Mouse (Mus musculus) lung, embryonic 15.5 days (tissue): ENCODE results near the gene Dysf. TPM values are rescaled to one million over a fixed set of nuclear protein-coding genes. Genes with fewer than 3 reads are reported as not detected.
"Not testable (repeated sequence)": the region's sequence is repeated elsewhere in the genome, so short reads cannot be mapped to it uniquely, and the experiment has no call there.

Experiments used
- ATAC-seq: fragments of 200-750 bp; cut with Nextera tagmentation; 2 replicates; pipeline ENCODE4 v1.8.0; 2017; ENCODE audit warnings: moderate number of reproducible peaks, borderline replicate concordance; ENCODE audit not compliant: low FRiP score, low TSS enrichment; ENCODE audit errors: extremely low read depth
- H3K27ac ChIP-seq: fragments of 300-500 bp; sonication (generic); 2 replicates; pipeline ENCODE4 v1.5.1; 2015; ENCODE audit warnings: moderate library complexity, mild to moderate bottlenecking, inconsistent platforms
- H3K27me3 ChIP-seq: fragments of 300-500 bp; sonication (generic); 2 replicates; pipeline ENCODE4 v1.6.1; 2015; ENCODE audit warnings: inconsistent platforms
- H3K36me3 ChIP-seq: fragments of 300-500 bp; sonication (generic); 2 replicates; pipeline ENCODE4 v1.6.1; 2015; ENCODE audit warnings: inconsistent platforms
- H3K4me1 ChIP-seq: fragments of 300-500 bp; sonication (generic); 2 replicates; pipeline ENCODE4 v1.6.1; 2015; ENCODE audit warnings: inconsistent platforms
- H3K4me2 ChIP-seq: fragments of 300-500 bp; sonication (generic); 2 replicates; pipeline ENCODE4 v1.6.1; 2015; ENCODE audit warnings: inconsistent platforms, mild to moderate bottlenecking, moderate library complexity
- H3K4me3 ChIP-seq: fragments of 300-500 bp; sonication (generic); 2 replicates; pipeline ENCODE4 v1.5.1; 2015; ENCODE audit warnings: mild to moderate bottlenecking, inconsistent platforms
- H3K9ac ChIP-seq: fragments of 300-500 bp; sonication (generic); 2 replicates; pipeline ENCODE4 v1.6.1; 2015; ENCODE audit warnings: inconsistent platforms
- H3K9me3 ChIP-seq: fragments of 300-500 bp; sonication (generic); 2 replicates; pipeline ENCODE4 v1.6.1; 2016; ENCODE audit warnings: inconsistent platforms
- WGBS: fragments of 180-500 bp; shearing (Covaris S2); methylation state at CpG from one replicate; pipeline ENCODE4 v1.1.7; 2015; 5-methylcytosine and 5-hydroxymethylcytosine counted together
- polyA plus RNA-seq: library from polyadenylated mRNA; unstranded; fragments of >200 nt; fragmentation: Nextera tagmentation; extraction: Ambion mirVana; gene quantifications from 2 replicates; pipeline ENCODE4 v1.2.1, GENCODE M21; 2015

Gene Dysf
- polyA plus RNA-seq, 1 experiment from 2014 or later, result 9.8 TPM

DNA sequence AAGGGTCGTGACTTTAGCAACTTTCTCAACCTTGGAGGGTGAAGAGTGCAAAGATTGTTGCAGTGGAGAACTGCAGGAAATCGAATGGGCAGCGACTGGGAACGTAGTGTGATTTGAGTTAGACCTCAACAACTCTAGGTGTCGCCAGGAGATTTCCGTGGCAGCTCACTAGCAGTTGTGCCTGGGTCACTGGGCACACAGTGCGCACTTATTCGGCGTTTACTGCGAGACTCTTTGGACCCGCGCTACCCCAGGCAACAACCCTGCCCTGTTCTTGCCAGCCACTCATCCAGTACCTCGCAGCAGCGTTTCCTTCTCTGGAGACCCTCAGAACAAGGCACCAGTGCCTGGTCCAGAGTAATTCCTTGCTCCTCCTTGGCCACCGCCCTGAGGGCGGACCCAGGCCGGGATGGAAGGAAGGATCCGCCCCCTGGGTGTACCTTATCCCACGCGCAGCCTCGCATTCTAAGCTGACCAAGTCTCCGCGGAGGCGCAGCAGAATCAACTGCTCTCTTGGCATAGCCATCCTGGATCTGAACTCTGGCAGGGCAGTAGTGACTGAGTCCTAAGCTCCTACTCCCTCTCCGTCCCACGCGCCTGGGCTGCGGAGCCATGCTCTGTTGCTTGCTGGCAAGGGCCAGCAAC is 10.6 kb downstream of the Dysf start:
- Histone ChIP-seq H3K4me2 (peak overlapping the region; percentile 75), H3K27me3 (peaks cover 12% of the 10 kb centered on the region; the same call in 1 of the 2 replicates), H3K36me3 (no peaks in the 10 kb centered on the region), H3K4me1 (peaks cover 3% of the 10 kb centered on the region; the same call in 1 of the 2 replicates), H3K27ac (peak overlapping the region; percentile 41), H3K9ac (peak overlapping the region; percentile 39), H3K4me3 (peak overlapping the region; percentile 43), H3K9me3 (no peaks in the 10 kb centered on the region)
- ATAC-seq, result peak; percentile 82
- WGBS, result 4% methylated on average over 28 of the region's 28 CpGs

DNA sequence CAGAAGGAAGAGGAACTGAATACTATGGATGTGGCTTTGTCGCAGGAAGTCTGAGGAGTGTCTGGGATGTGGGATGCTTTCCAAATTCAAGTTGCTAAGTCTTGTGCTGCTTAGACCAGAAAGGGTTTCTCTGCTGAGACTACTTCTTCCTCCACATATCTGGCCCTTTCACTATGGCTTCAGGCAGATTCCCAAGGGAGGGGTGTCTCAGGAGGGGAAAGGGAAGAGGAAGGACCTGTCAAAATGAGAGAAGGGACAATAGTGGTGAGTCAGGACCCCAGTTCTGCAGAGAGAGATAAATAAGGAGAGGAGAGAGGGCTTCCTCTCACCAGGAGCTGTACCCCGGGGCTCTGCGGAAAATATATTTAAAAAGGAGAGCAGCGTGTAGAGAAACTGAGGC is 11.6 kb downstream of the Dysf start:
- Histone ChIP-seq H3K27ac (peak overlapping the region; percentile 41), H3K9me3 (no peaks in the 10 kb centered on the region), H3K4me1 (peaks cover 3% of the 10 kb centered on the region; the same call in 1 of the 2 replicates), H3K4me2 (peak overlapping the region; percentile 75), H3K36me3 (no peaks in the 10 kb centered on the region), H3K27me3 (peaks cover 12% of the 10 kb centered on the region; the same call in 1 of the 2 replicates), H3K9ac (0 out of 2 replicates have a peak overlapping the region, but pooled peaks have one; percentile 39), H3K4me3 (peak overlapping the region; percentile 43)
- no peak for ATAC-seq
- WGBS, result 60% methylated on average over 4 of the region's 4 CpGs

DNA sequence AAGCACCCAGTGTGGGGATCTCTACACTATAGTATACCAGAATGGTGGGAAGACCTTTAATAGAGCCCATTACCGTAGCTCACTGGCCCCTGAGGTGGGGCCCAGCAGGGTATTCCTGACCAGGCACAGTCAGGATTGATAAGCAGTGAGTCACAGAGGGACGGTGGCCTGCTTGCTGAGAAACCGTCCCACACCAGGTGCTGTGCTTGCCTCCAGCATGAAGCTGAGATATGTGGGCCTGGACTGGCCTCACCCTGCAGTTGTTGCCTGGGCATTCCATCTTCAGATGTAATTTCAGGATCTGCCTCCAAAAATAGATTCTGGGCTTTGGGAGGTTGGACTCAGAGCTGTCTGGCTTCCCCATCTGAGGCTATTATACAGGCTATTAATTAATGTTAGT is 13.6 kb downstream of the Dysf start:
- Histone ChIP-seq H3K4me3 (no peak overlapping the region), H3K9me3 (no peaks in the 10 kb centered on the region), H3K27me3 (peaks cover 12% of the 10 kb centered on the region; the same call in 1 of the 2 replicates), H3K4me2 (no peak overlapping the region), H3K27ac (no peak overlapping the region), H3K36me3 (no peaks in the 10 kb centered on the region), H3K4me1 (peaks cover 3% of the 10 kb centered on the region; the same call in 1 of the 2 replicates), H3K9ac (no peak overlapping the region)
- 64% methylated on average over 3 of the region's 3 CpGs for WGBS
- no peak for ATAC-seq

DNA sequence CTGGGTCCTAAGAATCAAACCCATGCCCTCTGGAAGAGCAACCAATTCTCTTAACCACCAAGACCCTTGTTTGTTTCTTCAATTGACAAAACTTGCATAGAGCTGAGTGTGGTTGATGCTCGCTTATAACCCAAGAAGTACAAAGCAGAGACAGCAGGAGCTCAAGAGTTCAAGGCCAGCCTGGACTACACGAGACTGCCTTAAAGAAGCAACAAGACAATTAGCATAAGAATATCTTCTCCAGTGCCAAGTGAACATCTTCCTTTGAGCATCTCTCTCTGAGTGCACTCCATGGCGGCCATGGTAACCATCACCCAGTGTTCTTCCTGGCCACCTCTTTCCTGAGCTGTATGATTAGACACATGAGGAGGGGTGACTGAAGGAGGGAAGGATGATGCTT is 17.2 kb downstream of the Dysf start:
- ATAC-seq, result no peak
- H3K4me3 ChIP-seq, result no peak overlapping the region
- no peaks in the 10 kb centered on the region for H3K9me3 ChIP-seq
- H3K4me2 ChIP-seq, result no peak overlapping the region
- no peak overlapping the region for H3K9ac ChIP-seq
- no peak overlapping the region for H3K27ac ChIP-seq
- H3K27me3 ChIP-seq, result no peaks in the 10 kb centered on the region
- no peaks in the 10 kb centered on the region for H3K4me1 ChIP-seq
- H3K36me3 ChIP-seq, result no peaks in the 10 kb centered on the region
- WGBS, result 76% methylated on average over 3 of the region's 3 CpGs

DNA sequence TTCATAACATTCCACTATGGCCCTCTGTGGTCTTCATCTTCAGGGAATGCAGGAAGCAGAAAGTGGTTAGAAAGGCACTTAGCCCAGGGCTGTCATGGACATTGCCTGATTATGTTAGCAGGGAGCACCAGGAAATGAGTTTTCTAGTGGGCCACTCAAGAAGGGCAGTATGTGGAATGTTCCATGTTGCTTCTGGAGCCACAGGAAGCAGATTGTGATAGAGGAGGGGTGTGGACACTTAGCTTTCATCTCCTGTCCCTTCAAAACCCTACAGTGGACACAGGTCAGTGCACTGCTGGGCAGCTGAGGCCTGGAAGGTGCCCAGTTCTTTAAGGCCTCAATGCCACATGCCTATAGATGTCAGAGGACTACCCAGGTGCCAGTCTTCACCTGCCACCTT is 20.4 kb downstream of the Dysf start:
- ATAC-seq, result no peak
- no peak overlapping the region for H3K4me3 ChIP-seq
- H3K4me2 ChIP-seq, result no peak overlapping the region
- no peak overlapping the region for H3K9ac ChIP-seq
- H3K36me3 ChIP-seq, result no peaks in the 10 kb centered on the region
- H3K9me3 ChIP-seq, result no peaks in the 10 kb centered on the region
- H3K4me1 ChIP-seq, result no peaks in the 10 kb centered on the region
- H3K27me3 ChIP-seq, result no peaks in the 10 kb centered on the region
- H3K27ac ChIP-seq, result no peak overlapping the region

DNA sequence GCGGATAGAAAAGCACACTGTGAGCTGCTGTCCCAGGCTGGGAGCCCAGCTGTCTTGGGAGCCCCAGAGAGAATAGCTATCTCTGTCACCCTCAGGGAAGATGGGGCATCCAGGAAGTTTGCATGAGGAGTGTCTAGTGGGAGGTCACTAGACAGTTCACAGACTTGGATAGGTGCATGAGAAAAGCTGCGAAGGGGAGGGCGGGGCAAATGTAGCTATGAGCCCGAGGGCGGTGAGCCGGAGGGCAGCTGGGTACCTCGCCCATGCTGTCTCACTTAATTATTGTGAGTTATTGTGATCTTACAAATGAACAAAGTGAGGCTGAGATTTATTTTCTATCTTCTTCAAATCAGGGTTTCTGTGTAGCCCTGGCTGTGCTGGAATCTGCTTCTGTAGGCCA is 21.4 kb downstream of the Dysf start:
- no peaks in the 10 kb centered on the region for H3K9me3 ChIP-seq
- 90% methylated on average over 7 of the region's 7 CpGs for WGBS
- ATAC-seq, result no peak

DNA sequence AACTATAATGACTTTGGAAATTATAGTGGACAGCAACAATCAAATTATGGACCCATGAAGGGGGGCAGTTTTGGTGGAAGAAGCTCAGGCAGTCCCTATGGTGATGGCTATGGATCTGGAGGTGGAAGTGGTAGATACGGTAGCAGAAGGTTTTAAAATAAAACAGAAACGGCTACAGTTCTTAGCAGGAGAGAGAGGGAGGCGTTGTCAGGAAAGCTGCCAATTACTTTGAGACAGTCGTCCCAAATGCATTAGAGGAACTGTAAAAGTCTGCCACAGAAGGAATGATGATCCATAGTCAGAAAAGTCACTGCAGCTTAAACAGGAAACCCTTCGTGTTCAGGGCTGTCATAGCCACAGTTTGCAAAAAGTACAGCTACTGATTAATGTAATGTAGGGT is 24.1 kb downstream of the Dysf start:
- WGBS, result 46% methylated on average over 5 of the region's 5 CpGs
- H3K36me3 ChIP-seq, H3K27ac ChIP-seq, H3K9ac ChIP-seq, H3K27me3 ChIP-seq, H3K4me2 ChIP-seq, H3K4me1 ChIP-seq, ATAC-seq, H3K9me3 ChIP-seq, H3K4me3 ChIP-seq: not testable (repeated sequence)

More for the DNA sequence above, 21.4 kb downstream of the Dysf start:
- Histone ChIP-seq H3K27me3 (no peaks in the 10 kb centered on the region), H3K27ac (no peak overlapping the region), H3K4me3 (no peak overlapping the region), H3K9ac (no peak overlapping the region), H3K36me3 (no peaks in the 10 kb centered on the region), H3K4me2 (no peak overlapping the region), H3K4me1 (no peaks in the 10 kb centered on the region)

DNA sequence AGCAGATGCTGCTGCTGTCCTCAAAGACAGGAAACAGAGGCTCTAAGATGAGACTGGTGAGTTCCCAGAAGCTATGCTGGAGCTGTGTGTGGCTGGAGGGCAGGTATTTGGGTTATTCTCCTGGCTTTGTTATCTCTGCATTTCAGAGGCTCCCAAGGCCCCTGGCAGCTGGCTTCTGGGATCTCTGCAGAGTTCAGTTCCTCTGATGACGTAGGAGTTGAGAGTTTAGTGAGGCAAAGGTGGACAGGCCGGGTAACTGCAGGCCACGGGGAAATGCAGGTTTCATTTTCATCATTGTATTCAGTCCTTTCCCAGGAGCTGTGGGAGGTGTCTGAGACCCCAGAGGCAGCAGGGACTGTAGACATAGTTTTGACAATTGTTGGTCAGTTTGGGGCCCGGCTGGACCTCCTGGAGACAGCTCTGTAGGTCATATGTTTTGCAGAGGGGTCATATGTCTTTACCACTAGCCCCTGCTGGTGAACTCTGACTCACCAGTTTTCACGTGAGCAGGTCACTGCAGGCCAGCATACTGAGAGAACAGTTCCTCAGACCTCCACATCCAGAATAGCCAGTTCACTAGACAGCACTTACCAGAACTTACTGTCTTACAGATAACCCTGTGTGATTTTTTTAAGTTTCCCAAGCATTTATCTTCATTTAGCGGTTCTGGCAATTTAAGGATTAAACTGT is 35.0 kb downstream of the Dysf start:
- Histone ChIP-seq H3K4me3 (no peak overlapping the region), H3K36me3 (no peaks in the 10 kb centered on the region), H3K4me1 (no peaks in the 10 kb centered on the region), H3K27me3 (no peaks in the 10 kb centered on the region), H3K27ac (no peak overlapping the region), H3K4me2 (no peak overlapping the region), H3K9me3 (no peaks in the 10 kb centered on the region), H3K9ac (no peak overlapping the region)
- WGBS, result 58% methylated on average over 6 of the region's 6 CpGs
- ATAC-seq, result no peak

DNA sequence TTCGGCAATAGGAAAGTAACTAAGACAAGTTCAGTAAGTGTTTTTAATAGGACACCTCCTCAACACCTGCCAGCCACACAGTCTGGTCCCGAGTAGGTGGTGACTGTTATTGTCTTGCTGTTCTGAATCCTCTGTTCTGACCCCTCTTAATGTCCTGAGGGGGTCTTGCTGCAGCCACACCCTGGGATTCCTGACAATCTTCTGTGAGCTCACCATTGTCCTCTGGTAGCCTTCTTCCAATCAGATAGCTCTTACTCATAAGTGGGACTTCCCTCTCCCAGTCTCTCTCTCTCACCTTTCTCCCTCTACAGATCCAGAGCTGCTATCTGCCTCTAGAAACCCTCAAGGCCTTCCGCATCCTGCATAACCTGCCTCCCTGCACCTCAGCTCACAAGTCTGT is 36.3 kb downstream of the Dysf start:
- Histone ChIP-seq H3K9me3 (no peaks in the 10 kb centered on the region), H3K9ac (no peak overlapping the region), H3K4me2 (no peak overlapping the region), H3K4me1 (no peaks in the 10 kb centered on the region), H3K4me3 (no peak overlapping the region), H3K27me3 (no peaks in the 10 kb centered on the region), H3K27ac (no peak overlapping the region), H3K36me3 (no peaks in the 10 kb centered on the region)
- WGBS, result 74% methylated on average over 3 of the region's 3 CpGs
- ATAC-seq, result no peak

DNA sequence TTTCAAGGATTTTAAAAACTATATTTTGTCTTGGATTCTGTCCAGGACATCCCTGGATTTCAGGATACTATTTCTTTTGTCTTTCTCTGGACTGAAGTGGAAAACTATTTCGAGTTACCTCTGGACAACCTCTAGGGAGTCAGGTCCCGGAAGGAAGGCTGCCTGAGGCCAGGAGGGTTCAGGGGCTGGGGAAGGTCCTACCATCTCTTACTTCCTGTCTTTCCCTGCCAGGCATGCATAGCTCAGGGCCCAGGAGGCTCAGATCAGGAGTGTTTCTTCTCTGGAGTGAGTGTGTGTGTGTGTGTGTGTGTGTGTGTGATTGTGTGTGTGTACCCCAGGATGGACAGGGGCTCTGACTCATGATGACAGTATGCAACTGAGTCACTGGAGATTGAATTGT is 40.5 kb downstream of the Dysf start:
- Histone ChIP-seq H3K27me3 (no peaks in the 10 kb centered on the region), H3K4me1 (0 out of 2 replicates have a peak, but pooled peaks cover 3% of the 10 kb centered on the region), H3K36me3 (no peaks in the 10 kb centered on the region), H3K9me3 (no peaks in the 10 kb centered on the region), H3K9ac (no peak overlapping the region), H3K4me2 (no peak overlapping the region), H3K27ac (peak overlapping the region; percentile 55; the same call in 1 of the 2 replicates), H3K4me3 (no peak overlapping the region)
- 73% methylated on average over 2 of the region's 2 CpGs for WGBS
- peak; percentile 59; the same call in 1 of the 2 replicates for ATAC-seq

DNA sequence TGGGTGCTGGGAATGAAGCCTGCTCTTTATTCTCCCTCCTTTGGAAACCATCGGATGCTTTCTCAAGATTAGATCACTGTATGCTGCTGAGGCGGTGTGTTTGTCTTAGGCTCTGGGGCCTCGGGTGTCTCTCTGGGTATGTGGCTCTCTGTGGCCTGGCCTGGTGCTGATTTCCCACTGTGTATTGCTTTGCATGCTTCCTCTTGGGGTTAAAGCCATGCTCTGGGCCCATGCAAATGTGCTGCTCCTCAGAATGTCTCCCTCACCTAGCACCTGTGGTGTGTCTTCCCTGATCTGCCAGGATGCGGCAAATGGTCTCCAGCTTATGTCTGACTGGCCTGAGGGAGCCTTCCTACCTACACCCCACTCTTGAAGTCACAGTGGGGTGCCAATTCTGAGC is 41.8 kb downstream of the Dysf start:
- H3K4me3 ChIP-seq, result no peak overlapping the region
- 0 out of 2 replicates have a peak, but pooled peaks cover 3% of the 10 kb centered on the region for H3K4me1 ChIP-seq
- no peak overlapping the region for H3K4me2 ChIP-seq
- H3K27me3 ChIP-seq, result no peaks in the 10 kb centered on the region
- H3K36me3 ChIP-seq, result no peaks in the 10 kb centered on the region
- no peak for ATAC-seq
- no peak overlapping the region for H3K27ac ChIP-seq
- H3K9ac ChIP-seq, result no peak overlapping the region
- WGBS, result 74% methylated on average over 4 of the region's 4 CpGs
- no peaks in the 10 kb centered on the region for H3K9me3 ChIP-seq

DNA sequence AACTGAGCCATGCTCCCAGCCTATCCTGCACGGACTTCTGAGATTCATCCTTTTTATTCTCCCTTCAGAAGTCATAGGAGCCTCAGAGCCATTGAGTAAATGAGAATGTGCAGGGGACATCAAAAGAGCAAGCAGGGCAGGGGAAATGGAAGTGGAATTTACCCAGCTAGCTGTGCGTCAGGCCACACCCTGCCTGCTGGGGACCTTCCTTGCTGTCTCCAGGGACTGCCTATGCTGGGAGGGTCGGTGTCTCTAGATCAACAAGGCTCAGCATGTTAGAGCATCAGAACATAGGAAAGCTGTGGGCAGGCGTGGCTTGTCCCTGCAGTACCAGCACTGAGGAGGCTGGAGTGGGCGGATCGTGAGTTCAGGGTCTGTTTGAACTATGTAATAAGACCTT is 42.6 kb downstream of the Dysf start:
- no peaks in the 10 kb centered on the region for H3K9me3 ChIP-seq
- no peaks in the 10 kb centered on the region for H3K27me3 ChIP-seq
- H3K4me2 ChIP-seq, result no peak overlapping the region
- H3K9ac ChIP-seq, result no peak overlapping the region
- H3K36me3 ChIP-seq, result no peaks in the 10 kb centered on the region
- 0 out of 2 replicates have a peak, but pooled peaks cover 3% of the 10 kb centered on the region for H3K4me1 ChIP-seq
- WGBS, result 33% methylated on average over 6 of the region's 6 CpGs
- H3K27ac ChIP-seq, result no peak overlapping the region
- H3K4me3 ChIP-seq, result no peak overlapping the region
- ATAC-seq, result no peak
